Mouse (Mus musculus): ENCODE measurements at regions not wholly inside any gene's neighbourhood (a gene's known extent, or its start where the extent isn't known, plus 50 kb on each side); places are given as distances from the start of the nearest gene placed in this dataset.
A peak's percentile ranks its signal among the peaks of the same experiment; 100 is the strongest.

DNA sequence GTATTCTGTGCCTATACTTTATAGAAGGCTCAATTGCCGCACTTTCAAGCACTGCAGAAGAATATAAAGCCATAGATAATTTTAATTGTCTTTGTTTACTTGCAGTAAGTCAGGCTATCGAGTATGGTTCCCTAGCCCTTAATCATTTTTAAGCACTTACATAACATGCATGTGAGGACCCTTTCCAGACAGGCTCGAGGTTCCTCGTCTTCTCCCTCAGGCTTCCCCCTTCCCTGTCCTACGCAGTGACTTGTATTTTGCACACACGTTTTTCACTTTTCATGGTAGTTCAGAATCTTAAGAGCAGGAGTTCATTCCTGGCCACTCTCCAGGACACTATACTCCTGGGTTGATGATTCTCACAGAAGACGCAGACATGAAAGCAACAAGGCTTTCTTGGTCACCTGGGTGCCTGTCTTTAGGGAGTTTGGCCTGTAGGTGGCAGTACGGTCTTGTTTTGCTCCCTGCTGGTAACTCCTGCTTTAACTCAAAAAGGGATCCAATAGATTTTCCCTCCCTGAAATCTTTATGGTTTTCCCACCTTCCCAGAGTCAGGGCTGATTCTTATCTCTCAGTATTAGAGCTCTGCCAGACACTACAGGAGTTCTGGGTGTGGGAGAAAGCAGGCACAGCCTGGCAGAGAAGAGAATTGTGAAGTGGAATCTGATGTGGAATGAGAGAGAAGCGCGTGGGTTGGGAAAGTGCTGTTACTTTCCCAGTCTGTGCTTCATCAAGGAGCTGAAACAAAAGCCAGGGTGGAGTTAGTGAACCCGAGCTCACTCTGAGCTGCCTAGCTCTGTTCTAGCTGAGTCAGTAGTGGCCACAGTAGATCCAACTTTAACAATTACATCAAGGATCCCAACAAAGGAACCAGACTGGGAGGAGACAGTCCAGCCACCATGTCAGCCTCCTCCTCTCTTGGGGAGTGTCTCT is 346.5 kb upstream of the Cobl start:
- TF ChIP-seq CTCF (IDR thresholded peaks at IDR 0.05; ENCODE audit: low read depth, low read length) (peak; percentile 55), POLR2A (IDR thresholded peaks at IDR 0.05; ENCODE audit: insufficient read depth, low read length) (no peak), EP300 (IDR thresholded peaks at IDR 0.05; ENCODE audit: insufficient read depth, low read depth, low read length) (no peak)
